Mouse (Mus musculus) lung, embryonic 14.5 days (tissue): Measurements from ENCODE around the gene Tmem107. TPM values are rescaled to one million over a fixed set of nuclear protein-coding genes. Genes with fewer than 3 reads are reported as not detected.

ENCODE experiments used
- ATAC-seq: fragments of 200-750 bp; cut with Nextera tagmentation; 2 replicates; pipeline ENCODE4 v1.8.0; 2017; ENCODE audit warnings: mild to moderate bottlenecking, moderate TSS enrichment, moderate library complexity; ENCODE audit not compliant: insufficient read depth
- DNase-seq: peaks from one replicate; pipeline ENCODE4 v3.0.0-alpha.2; 2015
- H3K27ac ChIP-seq: fragments of 300-500 bp; sonication (generic); 2 replicates; pipeline ENCODE4 v1.5.1; 2014; ENCODE audit warnings: low read depth, mild to moderate bottlenecking, moderate library complexity
- H3K27me3 ChIP-seq: fragments of 300-500 bp; sonication (generic); 2 replicates; pipeline ENCODE4 v1.6.1; 2014; ENCODE audit warnings: low read length, control low read depth; ENCODE audit not compliant: insufficient read depth
- H3K36me3 ChIP-seq: fragments of 300-500 bp; sonication (generic); 2 replicates; pipeline ENCODE4 v1.6.1; 2014; ENCODE audit warnings: control low read depth; ENCODE audit not compliant: insufficient read depth
- H3K4me1 ChIP-seq: fragments of 300-500 bp; sonication (generic); 2 replicates; pipeline ENCODE4 v1.6.1; 2014; ENCODE audit warnings: antibody characterized with exemption, control low read depth; ENCODE audit not compliant: insufficient read depth
- H3K4me2 ChIP-seq: fragments of 300-500 bp; sonication (generic); 2 replicates; pipeline ENCODE4 v1.6.1; 2014; ENCODE audit warnings: mild to moderate bottlenecking
- H3K4me3 ChIP-seq: fragments of 300-500 bp; sonication (generic); 2 replicates; pipeline ENCODE4 v1.5.1; 2014; ENCODE audit warnings: low read depth, low read length
- H3K9ac ChIP-seq: fragments of 300-500 bp; sonication (generic); 2 replicates; pipeline ENCODE4 v1.6.1; 2014
- H3K9me3 ChIP-seq: fragments of 300-500 bp; sonication (generic); 2 replicates; pipeline ENCODE4 v1.6.1; 2016; ENCODE audit warnings: low read depth, low read length, control low read depth
- CTCF ChIP-seq: IDR thresholded peaks from 2 replicates; pipeline ENCODE4 v1.5.1; 2016; ENCODE audit warnings: antibody characterized with exemption, low read depth
- WGBS: fragments of 180-500 bp; shearing (Covaris S2); extraction: QIAGEN DNeasy Blood & Tissue Kit; methylation state at CpG from one replicate; pipeline ENCODE4 v1.1.7; 2014; 5-methylcytosine and 5-hydroxymethylcytosine counted together
- polyA plus RNA-seq: library from polyadenylated mRNA; unstranded; fragments of >200 nt; fragmentation: Nextera tagmentation; extraction: Ambion mirVana; gene quantifications from 2 replicates; pipeline ENCODE4 v1.2.1, GENCODE M21; 2014

The Tmem107 gene
- polyA plus RNA-seq, 1 experiment from 2014 or later: 51.0 TPM

GRCm38 (mm10) chr11:69070093-69070492, 513 bp upstream of the Tmem107 start:
- Histone ChIP-seq H3K36me3 (no peaks in the 10 kb centered on the region), H3K9ac (peak overlapping the region; percentile 81), H3K27ac (peak overlapping the region; percentile 95), H3K4me1 (peaks cover 12% of the 10 kb centered on the region), H3K4me2 (peak overlapping the region; percentile 89), H3K27me3 (no peaks in the 10 kb centered on the region), H3K9me3 (no peaks in the 10 kb centered on the region), H3K4me3 (peak overlapping the region; percentile 70)
- under 1% methylated on average over 13 of the region's 13 CpGs for WGBS
- TF ChIP-seq CTCF: no peak
- DNase-seq (peak; percentile 46), ATAC-seq (no peak)

- peak overlapping the region; percentile 89 for H3K4me2 ChIP-seq
- DNase-seq: no peak
- no peak for ATAC-seq
- no peaks in the 10 kb centered on the region for H3K9me3 ChIP-seq
- H3K27me3 ChIP-seq: no peaks in the 10 kb centered on the region
- TF ChIP-seq CTCF: no peak
- peak overlapping the region; percentile 95 for H3K27ac ChIP-seq
- peaks cover 12% of the 10 kb centered on the region for H3K4me1 ChIP-seq
- peak overlapping the region; percentile 81 for H3K9ac ChIP-seq
- no peaks in the 10 kb centered on the region for H3K36me3 ChIP-seq
- 22% methylated on average over 9 of the region's 9 CpGs for WGBS
- peak overlapping the region; percentile 70 for H3K4me3 ChIP-seq
Measured at GRCm38 (mm10) chr11:69071262-69071661, 656 bp downstream of the Tmem107 start.

- no peak overlapping the region for H3K9ac ChIP-seq
- no peaks in the 10 kb centered on the region for H3K9me3 ChIP-seq
- ATAC-seq (no peak), DNase-seq (no peak)
- H3K4me2 ChIP-seq: peak overlapping the region; percentile 89
- H3K27me3 ChIP-seq: no peaks in the 10 kb centered on the region
- H3K4me1 ChIP-seq: peaks cover 7% of the 10 kb centered on the region; the same call in 1 of the 2 replicates
- H3K27ac ChIP-seq: peak overlapping the region; percentile 96; the same call in 1 of the 2 replicates
- no peaks in the 10 kb centered on the region for H3K36me3 ChIP-seq
- 81% methylated on average over 11 of the region's 11 CpGs for WGBS
- H3K4me3 ChIP-seq: no peak overlapping the region
- no peak for TF ChIP-seq CTCF
Measured at GRCm38 (mm10) chr11:69072234-69072633, 1.6 kb downstream of the Tmem107 start.

- 9% methylated on average over 9 of the region's 9 CpGs for WGBS
- Histone ChIP-seq H3K4me2 (peak overlapping the region; percentile 89), H3K27ac (peak overlapping the region; percentile 96), H3K9me3 (no peaks in the 10 kb centered on the region), H3K4me1 (peaks cover 7% of the 10 kb centered on the region; the same call in 1 of the 2 replicates), H3K36me3 (no peaks in the 10 kb centered on the region), H3K9ac (peak overlapping the region; percentile 62), H3K4me3 (peak overlapping the region; percentile 31), H3K27me3 (no peaks in the 10 kb centered on the region)
- no peak for TF ChIP-seq CTCF
- DNase-seq: no peak
- ATAC-seq: no peak
Measured at GRCm38 (mm10) chr11:69072666-69073064, 2.1 kb downstream of the Tmem107 start.

GRCm38 (mm10) chr11:69073065-69073888, 2.7 kb downstream of the Tmem107 start:
- peak; percentile 97 for DNase-seq
- no peaks in the 10 kb centered on the region for H3K27me3 ChIP-seq
- H3K9me3 ChIP-seq: no peaks in the 10 kb centered on the region
- peak overlapping the region; percentile 89 for H3K4me2 ChIP-seq
- ATAC-seq: peak; percentile 73
- peaks cover 7% of the 10 kb centered on the region; the same call in 1 of the 2 replicates for H3K4me1 ChIP-seq
- 0% methylated on average over 14 of the region's 14 CpGs for WGBS
- peak overlapping the region; percentile 31 for H3K4me3 ChIP-seq
- H3K9ac ChIP-seq: peak overlapping the region; percentile 62
- peak overlapping the region; percentile 96 for H3K27ac ChIP-seq
- TF ChIP-seq CTCF: 0 out of 2 replicates have a peak, but pooled peaks have one; percentile 19
- no peaks in the 10 kb centered on the region for H3K36me3 ChIP-seq

GRCm38 (mm10) chr11:69073951-69074775, 3.6 kb downstream of the Tmem107 start:
- WGBS: 37% methylated on average over 6 of the region's 6 CpGs
- no peak for ATAC-seq
- peaks cover 7% of the 10 kb centered on the region; the same call in 1 of the 2 replicates for H3K4me1 ChIP-seq
- H3K36me3 ChIP-seq: no peaks in the 10 kb centered on the region
- DNase-seq: no peak
- TF ChIP-seq CTCF: no peak
- no peak overlapping the region for H3K9ac ChIP-seq
- H3K27ac ChIP-seq: peak overlapping the region; percentile 96
- H3K9me3 ChIP-seq: no peaks in the 10 kb centered on the region
- no peak overlapping the region; the same call in 1 of the 2 replicates for H3K4me2 ChIP-seq
- H3K4me3 ChIP-seq: no peak overlapping the region
- H3K27me3 ChIP-seq: no peaks in the 10 kb centered on the region

- no peaks in the 10 kb centered on the region for H3K36me3 ChIP-seq
- no peak overlapping the region for H3K4me2 ChIP-seq
- ATAC-seq (no peak), DNase-seq (no peak)
- no peak overlapping the region for H3K9ac ChIP-seq
- H3K27me3 ChIP-seq: no peaks in the 10 kb centered on the region
- peaks cover 7% of the 10 kb centered on the region; the same call in 1 of the 2 replicates for H3K4me1 ChIP-seq
- WGBS: 46% methylated on average over 2 of the region's 2 CpGs
- H3K9me3 ChIP-seq: no peaks in the 10 kb centered on the region
- no peak for TF ChIP-seq CTCF
- no peak overlapping the region for H3K4me3 ChIP-seq
- no peak overlapping the region for H3K27ac ChIP-seq
Measured at GRCm38 (mm10) chr11:69074776-69075069, 4.1 kb downstream of the Tmem107 start.
